ENCODE assay signal across 22 mouse cellular contexts in genomic region chr11:20229311-20229710, GRCm38 (mm10). TPM values are rescaled to one million over a fixed set of nuclear protein-coding genes. Genes with fewer than 3 reads are reported as not detected.
DNase-seq lines count a peak whose midpoint lies in the region; ATAC-seq and TF ChIP-seq lines count a peak whose summit lies in the region.
"Had no signal": no experiment of that assay in that cellular context is flagged by ENCODE, and none has a peak within 500 bp of the region (broad histone marks: within the 10 kb centered on the region; RNA-seq: fewer than 3 reads in every experiment).

No protein-coding gene starts in this region.

- TF ChIP-seq CTCF in heart, adult 2 months (IDR thresholded peaks at IDR 0.05), result no peak
- no peak for TF ChIP-seq CTCF in olfactory bulb, adult 2 months (IDR thresholded peaks at IDR 0.05; ENCODE audit: insufficient read depth, low read depth, low read length)

- TF ChIP-seq POLR2A in heart, adult 2 months (IDR thresholded peaks at IDR 0.05; ENCODE audit: insufficient read depth, low read depth, low read length), result no peak
- no peak for TF ChIP-seq POLR2A in olfactory bulb, adult 2 months (IDR thresholded peaks at IDR 0.05; ENCODE audit: insufficient read depth, low read depth, low read length)

- no peak overlapping the region for H3K4me2 ChIP-seq in heart, embryonic 12.5 days
- no peak overlapping the region for H3K4me2 ChIP-seq in midbrain, embryonic 14.5 days (ENCODE audit: low read length)
- H3K4me2 ChIP-seq: embryonic facial prominence, embryonic 15.5 days; forebrain, embryonic 15.5 days; heart, embryonic 15.5 days; hindbrain, embryonic 15.5 days had no signal

- no peak overlapping the region for H3K9ac ChIP-seq in heart, adult 2 months (ENCODE audit: low read depth, low read length)
- H3K9ac ChIP-seq in heart, embryonic 12.5 days, result no peak overlapping the region
- no peak overlapping the region for H3K9ac ChIP-seq in midbrain, embryonic 14.5 days (replicated peaks; ENCODE audit: low read length)
- H3K9ac ChIP-seq: embryonic facial prominence, embryonic 15.5 days; forebrain, embryonic 15.5 days; heart, embryonic 15.5 days; hindbrain, embryonic 15.5 days had no signal

- no peaks in the 10 kb centered on the region for H3K27me3 ChIP-seq in heart, adult 2 months (ENCODE audit: control insufficient read depth, insufficient read depth, low read length)
- H3K27me3 ChIP-seq in heart, embryonic 12.5 days (replicated peaks), result no peaks in the 10 kb centered on the region
- H3K27me3 ChIP-seq in megakaryocyte, embryonic 14.5 days (replicated peaks), result no peaks in the 10 kb centered on the region
- H3K27me3 ChIP-seq in midbrain, embryonic 14.5 days (ENCODE audit: control insufficient read depth, insufficient read depth, low read length), result no peaks in the 10 kb centered on the region
- H3K27me3 ChIP-seq: CH12.LX; embryonic facial prominence, embryonic 15.5 days; forebrain, embryonic 15.5 days; heart, embryonic 15.5 days; hindbrain, embryonic 15.5 days; Patski had no signal

- intact Hi-C loops in heart, adult 2 months (cut with DNase I), result no loop called here

- WGBS in heart, adult 2 months, result 42% methylated on average over 4 of the region's 4 CpGs
- 75% methylated on average over 4 of the region's 4 CpGs for WGBS in heart, embryonic 12.5 days
- 50% methylated on average over 4 of the region's 4 CpGs for WGBS in olfactory bulb, adult 2 months
- whole genome bisulfite sequencing in midbrain, embryonic 14.5 days, result 90% methylated on average over 4 of the region's 4 CpGs

- H3K27ac ChIP-seq in heart, adult 2 months, result peak overlapping the region; percentile 64
- H3K27ac ChIP-seq in heart, embryonic 12.5 days (ENCODE audit: poor library complexity, severe bottlenecking), result no peak overlapping the region
- peak overlapping the region; percentile 12; the same call in 1 of the 2 replicates for H3K27ac ChIP-seq in olfactory bulb, adult 2 months (ENCODE audit: insufficient read depth, low read depth, low read length)
- H3K27ac ChIP-seq in midbrain, embryonic 14.5 days (replicated peaks; ENCODE audit: low read depth, low read length), result no peak overlapping the region
- H3K27ac ChIP-seq: embryonic facial prominence, embryonic 15.5 days; forebrain, embryonic 15.5 days; hindbrain, embryonic 15.5 days had no signal

- H3K79me2 ChIP-seq in heart, adult 2 months (replicated peaks; ENCODE audit: control insufficient read depth, insufficient read depth, low read length), result peaks cover 2% of the 10 kb centered on the region; the same call in 1 of the 2 replicates

- H3K4me1 ChIP-seq in heart, adult 2 months (ENCODE audit: control insufficient read depth, insufficient read depth, low read length), result peaks cover 28% of the 10 kb centered on the region
- peaks cover 15% of the 10 kb centered on the region for H3K4me1 ChIP-seq in heart, embryonic 12.5 days (replicated peaks)
- peaks cover 91% of the 10 kb centered on the region for H3K4me1 ChIP-seq in megakaryocyte, embryonic 14.5 days
- peaks cover 2% of the 10 kb centered on the region; the same call in 1 of the 2 replicates for H3K4me1 ChIP-seq in olfactory bulb, adult 2 months (ENCODE audit: control insufficient read depth, insufficient read depth, low read length)
- no peaks in the 10 kb centered on the region for H3K4me1 ChIP-seq in midbrain, embryonic 14.5 days (ENCODE audit: control insufficient read depth, insufficient read depth, low read length)
- H3K4me1 ChIP-seq: embryonic facial prominence, embryonic 15.5 days; forebrain, embryonic 15.5 days; hindbrain, embryonic 15.5 days had no signal

- peaks cover 64% of the 10 kb centered on the region for H3K36me3 ChIP-seq in heart, adult 2 months (ENCODE audit: control insufficient read depth, insufficient read depth, low read length)
- H3K36me3 ChIP-seq in heart, embryonic 12.5 days, result peaks cover 79% of the 10 kb centered on the region
- H3K36me3 ChIP-seq in megakaryocyte, embryonic 14.5 days (replicated peaks; ENCODE audit: low read length), result peaks cover 85% of the 10 kb centered on the region
- peaks cover 80% of the 10 kb centered on the region for H3K36me3 ChIP-seq in midbrain, embryonic 14.5 days (ENCODE audit: control insufficient read depth, insufficient read depth, low read length)

- no peak for ATAC-seq in heart, embryonic 12.5 days (ENCODE audit: insufficient number of reproducible peaks, low FRiP score)
- ATAC-seq in megakaryocyte, adult 5-6 weeks (ENCODE audit: poor library complexity, severe bottlenecking), result no peak
- no peak for ATAC-seq in midbrain, embryonic 14.5 days (ENCODE audit: low FRiP score, low TSS enrichment)
- ATAC-seq: forebrain, embryonic 15.5 days; intestine, embryonic 16.5 days; Patski had no signal

- H3K4me3 ChIP-seq in heart, adult 2 months, result no peak overlapping the region
- H3K4me3 ChIP-seq in heart, embryonic 12.5 days, result no peak overlapping the region
- peak overlapping the region; percentile 50 for H3K4me3 ChIP-seq in megakaryocyte, embryonic 14.5 days (replicated peaks)
- no peak overlapping the region for H3K4me3 ChIP-seq in olfactory bulb, adult 2 months (ENCODE audit: insufficient read depth, low read depth, low read length)
- no peak overlapping the region for H3K4me3 ChIP-seq in midbrain, embryonic 14.5 days (replicated peaks; ENCODE audit: low read depth, low read length)
- H3K4me3 ChIP-seq: embryonic facial prominence, embryonic 15.5 days; forebrain, embryonic 15.5 days; heart, embryonic 15.5 days; hindbrain, embryonic 15.5 days had no signal

- DNase-seq in heart, adult 2 months, result no peak
- peak; percentile 50 for DNase-seq in R1 (ENCODE audit: low read depth, low spot score)
- no peak for DNase-seq in thymus, postnatal 25 days
- no peak for DNase-seq in midbrain, embryonic 14.5 days
- DNase-seq: adrenal gland, adult 2 months; adrenal gland, postnatal 25 days; cerebellum, adult 11 months; cerebellum, adult 8-10 months; cerebellum, postnatal 14 days; embryo, embryonic 11 days; gastrocnemius, postnatal 14 days had no signal

- no peak for TF ChIP-seq EP300 in heart, adult 2 months (IDR thresholded peaks at IDR 0.05; ENCODE audit: insufficient read depth, low read depth, low read length)

- H3K9me3 ChIP-seq in heart, embryonic 12.5 days (replicated peaks), result no peaks in the 10 kb centered on the region
- H3K9me3 ChIP-seq in megakaryocyte, embryonic 14.5 days, result no peaks in the 10 kb centered on the region
- no peaks in the 10 kb centered on the region for H3K9me3 ChIP-seq in midbrain, embryonic 14.5 days (ENCODE audit: control insufficient read depth, low read length)
- H3K9me3 ChIP-seq: embryonic facial prominence, embryonic 15.5 days; forebrain, embryonic 15.5 days; heart, embryonic 15.5 days; hindbrain, embryonic 15.5 days had no signal

RNA-seq across cellular contexts. Expression of gene Cep68, which starts 19.9 kb away (rescaled TPM):
- total RNA-seq in heart, adult 2 months (2021), result 10 to 100 TPM; 43.1 to 49.3 TPM
- 20.1 and 33.4 TPM in 2 replicates for polyA plus RNA-seq in heart, adult 2 months (2012; rRNA removed)
- 36.1 and 39.5 TPM in 2 replicates for polyA plus RNA-seq in heart, embryonic 12.5 days (2016; fragmentation: Nextera tagmentation; extraction: Ambion mirVana)
- 4.7 and 15.5 TPM in 2 replicates for polyA plus RNA-seq in megakaryocyte, embryonic 14.5 days (2012; ENCODE audit: insufficient read depth, low replicate concordance)
- total RNA-seq in megakaryocyte, adult 5-6 weeks (2015), result 5.8 and 8.3 TPM in 2 replicates
- total RNA-seq in megakaryocyte, adult 5-6 weeks (2017), result 7.4 and 7.6 TPM in 2 replicates
- not detected in 2 replicates for polyA plus RNA-seq in olfactory bulb, adult 2 months (2012; ENCODE audit: insufficient read depth, insufficient read length, low replicate concordance, missing spikeins)
- polyA plus RNA-seq in midbrain, embryonic 14.5 days (2014; fragmentation: Nextera tagmentation; extraction: Ambion mirVana), result 16.9 and 29.5 TPM in 2 replicates

RNA-seq across cellular contexts. Expression of gene Rab1a, which starts 28.1 kb away (rescaled TPM):
- total RNA-seq in heart, adult 2 months (2021), result 100 to 1,000 TPM; 119 to 131 TPM
- 52.8 and 93.3 TPM in 2 replicates for polyA plus RNA-seq in heart, adult 2 months (2012; rRNA removed)
- 233 and 237 TPM in 2 replicates for polyA plus RNA-seq in heart, embryonic 12.5 days (2016; fragmentation: Nextera tagmentation; extraction: Ambion mirVana)
- polyA plus RNA-seq in megakaryocyte, embryonic 14.5 days (2012; ENCODE audit: insufficient read depth, low replicate concordance), result 6.5 and 33.5 TPM in 2 replicates
- 180 and 218 TPM in 2 replicates for total RNA-seq in megakaryocyte, adult 5-6 weeks (2015)
- total RNA-seq in megakaryocyte, adult 5-6 weeks (2017), result 91.3 and 119 TPM in 2 replicates
- not detected in 2 replicates for polyA plus RNA-seq in olfactory bulb, adult 2 months (2012; ENCODE audit: insufficient read depth, insufficient read length, low replicate concordance, missing spikeins)
- 289 and 293 TPM in 2 replicates for polyA plus RNA-seq in midbrain, embryonic 14.5 days (2014; fragmentation: Nextera tagmentation; extraction: Ambion mirVana)

Comparison
In these comparisons a context has a peak if more than half of its experiments do, and no peak if none do; other contexts are left out.
1. H3K27ac ChIP-seq: peak in heart, adult 2 months (single experiment) and olfactory bulb, adult 2 months (single experiment); none in heart, embryonic 12.5 days (single experiment) and midbrain, embryonic 14.5 days (single experiment).